Comparison of ENCODE assay signal across 8 mouse cellular contexts in genomic region chr8:79083461-79084358, GRCm38 (mm10). TPM values are rescaled to one million over a fixed set of nuclear protein-coding genes. Genes with fewer than 3 reads are reported as not detected.
DNase-seq lines count a peak whose midpoint lies in the region; ATAC-seq lines count a peak whose summit lies in the region.

No protein-coding gene starts in this region.

- H3K4me1 ChIP-seq in midbrain, embryonic 11.5 days (ENCODE audit: control insufficient read depth, insufficient read depth, low read length), result peaks cover 8% of the 10 kb centered on the region
- peaks cover 23% of the 10 kb centered on the region for H3K4me1 ChIP-seq in midbrain, embryonic 13.5 days (replicated peaks)
- H3K4me1 ChIP-seq in heart, embryonic 16.5 days (ENCODE audit: control insufficient read depth, insufficient read depth, low read length), result peaks cover 33% of the 10 kb centered on the region

- H3K9ac ChIP-seq in midbrain, embryonic 11.5 days (ENCODE audit: low read length), result no peak overlapping the region
- no peak overlapping the region for H3K9ac ChIP-seq in midbrain, embryonic 13.5 days (replicated peaks)
- H3K9ac ChIP-seq in heart, embryonic 16.5 days (ENCODE audit: low read length), result no peak overlapping the region

- no peak overlapping the region for H3K4me3 ChIP-seq in midbrain, embryonic 11.5 days (ENCODE audit: low read depth, low read length)
- no peak overlapping the region for H3K4me3 ChIP-seq in midbrain, embryonic 13.5 days (replicated peaks)
- no peak overlapping the region for H3K4me3 ChIP-seq in heart, embryonic 16.5 days (ENCODE audit: low read length)

- H3K36me3 ChIP-seq in midbrain, embryonic 11.5 days (ENCODE audit: control insufficient read depth, insufficient read depth, low read length), result peaks cover 4% of the 10 kb centered on the region
- H3K36me3 ChIP-seq in midbrain, embryonic 13.5 days, result peaks cover 26% of the 10 kb centered on the region
- 0 out of 2 replicates have a peak, but pooled peaks cover 3% of the 10 kb centered on the region for H3K36me3 ChIP-seq in heart, embryonic 16.5 days (ENCODE audit: control insufficient read depth, insufficient read depth)

- H3K9me3 ChIP-seq in midbrain, embryonic 11.5 days (ENCODE audit: control insufficient read depth, low read length), result no peaks in the 10 kb centered on the region
- no peaks in the 10 kb centered on the region for H3K9me3 ChIP-seq in midbrain, embryonic 13.5 days
- H3K9me3 ChIP-seq in heart, embryonic 16.5 days (replicated peaks; ENCODE audit: control insufficient read depth, low read length), result no peaks in the 10 kb centered on the region

- H3K27me3 ChIP-seq in midbrain, embryonic 11.5 days (ENCODE audit: control insufficient read depth, insufficient read depth, low read length), result no peaks in the 10 kb centered on the region
- H3K27me3 ChIP-seq in midbrain, embryonic 13.5 days, result no peaks in the 10 kb centered on the region
- no peaks in the 10 kb centered on the region for H3K27me3 ChIP-seq in heart, embryonic 16.5 days (ENCODE audit: control insufficient read depth, insufficient read depth, low read length)

- DNase-seq in cerebellum, postnatal 14 days, result peak; percentile 36 to 42
- DNase-seq in cerebellum, adult 8-10 months, result no peak
- peak; percentile 75 for DNase-seq in midbrain, embryonic 11.5 days (ENCODE audit: low spot score, missing footprints)
- DNase-seq in lung, postnatal 36 days, result peak; percentile 56

- no peak overlapping the region for H3K4me2 ChIP-seq in midbrain, embryonic 11.5 days
- H3K4me2 ChIP-seq in midbrain, embryonic 13.5 days (replicated peaks), result no peak overlapping the region
- H3K4me2 ChIP-seq in heart, embryonic 16.5 days (ENCODE audit: low read depth, low read length), result no peak overlapping the region

- 87% methylated on average over 18 of the region's 18 CpGs for WGBS in midbrain, embryonic 11.5 days
- 84% methylated on average over 18 of the region's 18 CpGs for WGBS in midbrain, embryonic 13.5 days
- WGBS in heart, embryonic 16.5 days, result 62% methylated on average over 18 of the region's 18 CpGs

- no peak for ATAC-seq in midbrain, embryonic 11.5 days (ENCODE audit: low FRiP score)
- ATAC-seq in midbrain, embryonic 13.5 days, result no peak
- no peak for ATAC-seq in heart, embryonic 16.5 days (replicated peaks; ENCODE audit: extremely low read depth, insufficient read depth, low FRiP score)
- no peak for ATAC-seq in megakaryocyte-erythroid progenitor cell, adult 5-6 weeks (replicated peaks; ENCODE audit: low FRiP score, low TSS enrichment, poor library complexity, severe bottlenecking)
- ATAC-seq in megakaryocyte progenitor cell, adult 5-6 weeks (replicated peaks; ENCODE audit: poor library complexity), result no peak

- no peak overlapping the region for H3K27ac ChIP-seq in midbrain, embryonic 11.5 days (ENCODE audit: low read depth, low read length)
- no peak overlapping the region for H3K27ac ChIP-seq in midbrain, embryonic 13.5 days
- H3K27ac ChIP-seq in heart, embryonic 16.5 days (ENCODE audit: low read length), result peak overlapping the region; percentile 51

RNA-seq across cellular contexts. Expression of gene Zfp827, which starts 55.5 kb away (rescaled TPM):
- polyA plus RNA-seq in midbrain, embryonic 11.5 days (2014; fragmentation: Nextera tagmentation; extraction: Ambion mirVana), result 9.5 TPM in 2 replicates
- 14.4 and 14.6 TPM in 2 replicates for polyA plus RNA-seq in midbrain, embryonic 13.5 days (2015; fragmentation: Nextera tagmentation; extraction: Ambion mirVana)
- 5.2 and 6.9 TPM in 2 replicates for polyA plus RNA-seq in heart, embryonic 16.5 days (2015; fragmentation: Nextera tagmentation; extraction: Ambion mirVana)
- 0.46 and 2.3 TPM in 2 replicates for total RNA-seq in megakaryocyte-erythroid progenitor cell, adult 5-6 weeks (2014; fragmentation: Nextera tagmentation)
- 0.47 and 0.72 TPM in 2 replicates for total RNA-seq in megakaryocyte-erythroid progenitor cell, adult 5-6 weeks (2017)
- total RNA-seq in megakaryocyte progenitor cell, adult 5-6 weeks (2015), result 1.8 and 1.9 TPM in 2 replicates
- total RNA-seq in megakaryocyte progenitor cell, adult 5-6 weeks (2017), result 0.64 and 1.7 TPM in 2 replicates
